8 mouse cellular contexts compared by ENCODE assay signal in the genomic region with DNA sequence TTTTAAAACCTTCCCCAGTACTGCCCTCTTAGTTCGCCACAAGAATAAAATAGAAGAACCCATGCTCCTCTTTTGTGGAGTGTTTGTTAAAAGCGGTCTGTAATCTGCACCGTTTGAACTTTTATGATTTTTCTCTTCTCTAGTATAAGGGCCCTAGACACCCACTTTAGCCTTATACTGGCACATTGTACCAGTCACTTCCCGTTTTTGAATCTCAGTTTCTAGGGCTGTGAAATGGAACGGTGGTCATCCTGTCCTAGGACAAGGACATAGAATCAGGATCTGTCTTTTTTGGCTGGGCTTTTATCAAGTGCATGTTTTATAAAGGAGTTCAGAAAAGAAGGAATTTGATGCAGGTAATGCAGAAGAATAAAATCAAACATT. TPM values are rescaled to one million over a fixed set of nuclear protein-coding genes. Genes with fewer than 3 reads are reported as not detected.
DNase-seq lines count a peak whose midpoint lies in the region; ATAC-seq and TF ChIP-seq lines count a peak whose summit lies in the region.

No protein-coding gene starts in this region.

- TF ChIP-seq CTCF in E14TG2a.4 (conservative IDR thresholded peaks at IDR 0.05; ENCODE audit: low read length): no peak

- H3K4me3 ChIP-seq in heart, embryonic 12.5 days: peak overlapping the region; percentile 72
- H3K4me3 ChIP-seq in E14TG2a.4 (replicated peaks; ENCODE audit: low read length): peak overlapping the region; percentile 91
- peak overlapping the region; percentile 73 for H3K4me3 ChIP-seq in forebrain, embryonic 14.5 days (ENCODE audit: low read depth, low read length)
- H3K4me3 ChIP-seq in liver, embryonic 15.5 days (replicated peaks): peak overlapping the region; percentile 82

- WGBS in heart, embryonic 12.5 days: 11% methylated on average over 5 of the region's 5 CpGs
- WGBS in forebrain, embryonic 14.5 days: 17% methylated on average over 5 of the region's 5 CpGs
- 2% methylated on average over 5 of the region's 5 CpGs for WGBS in liver, embryonic 15.5 days (ENCODE audit: insufficient replicate concordance)

- H3K36me3 ChIP-seq in heart, embryonic 12.5 days: peaks cover 27% of the 10 kb centered on the region
- peaks cover 20% of the 10 kb centered on the region for H3K36me3 ChIP-seq in E14TG2a.4 (ENCODE audit: insufficient read depth, low read length)
- H3K36me3 ChIP-seq in forebrain, embryonic 14.5 days (ENCODE audit: control insufficient read depth, insufficient read depth, low read length): peaks cover 8% of the 10 kb centered on the region; the same call in 1 of the 2 replicates
- peaks cover 23% of the 10 kb centered on the region for H3K36me3 ChIP-seq in liver, embryonic 15.5 days (replicated peaks)

- no peaks in the 10 kb centered on the region for H3K27me3 ChIP-seq in heart, embryonic 12.5 days (replicated peaks)
- H3K27me3 ChIP-seq in E14TG2a.4 (ENCODE audit: insufficient read depth, low read length): no peaks in the 10 kb centered on the region
- no peaks in the 10 kb centered on the region for H3K27me3 ChIP-seq in forebrain, embryonic 14.5 days (replicated peaks; ENCODE audit: control insufficient read depth, insufficient read depth, low read length)
- no peaks in the 10 kb centered on the region for H3K27me3 ChIP-seq in liver, embryonic 15.5 days

- H3K9me3 ChIP-seq in heart, embryonic 12.5 days (replicated peaks): no peaks in the 10 kb centered on the region
- H3K9me3 ChIP-seq in E14TG2a.4 (ENCODE audit: low read length): peaks cover 17% of the 10 kb centered on the region
- no peaks in the 10 kb centered on the region for H3K9me3 ChIP-seq in forebrain, embryonic 14.5 days (replicated peaks; ENCODE audit: control insufficient read depth, low read length)
- no peaks in the 10 kb centered on the region for H3K9me3 ChIP-seq in liver, embryonic 15.5 days (replicated peaks)

- peak overlapping the region; percentile 94 for H3K27ac ChIP-seq in heart, embryonic 12.5 days (ENCODE audit: poor library complexity, severe bottlenecking)
- H3K27ac ChIP-seq in forebrain, embryonic 14.5 days (ENCODE audit: low read depth, low read length): peak overlapping the region; percentile 89
- H3K27ac ChIP-seq in liver, embryonic 15.5 days (replicated peaks): peak overlapping the region; percentile 98

- peak overlapping the region; percentile 69 for H3K4me2 ChIP-seq in heart, embryonic 12.5 days
- H3K4me2 ChIP-seq in forebrain, embryonic 14.5 days (ENCODE audit: low read length): peak overlapping the region; percentile 64
- peak overlapping the region; percentile 83 for H3K4me2 ChIP-seq in liver, embryonic 15.5 days

- DNase-seq in heart, adult 11 months: no peak
- no peak for DNase-seq in forebrain, embryonic 14.5 days (ENCODE audit: low spot score)
- no peak for DNase-seq in Muller cell, postnatal 12 days (ENCODE audit: inconsistent ontology term)
- no peak for DNase-seq in layer of hippocampus, postnatal 10 days (ENCODE audit: low spot score in 2 of 2)
- DNase-seq in thymus, postnatal 0 days (ENCODE audit: low spot score): no peak

- no peak for ATAC-seq in heart, embryonic 12.5 days (ENCODE audit: insufficient number of reproducible peaks, low FRiP score)
- no peak for ATAC-seq in forebrain, embryonic 14.5 days
- ATAC-seq in liver, embryonic 15.5 days (ENCODE audit: insufficient read depth): no peak

- H3K4me1 ChIP-seq in heart, embryonic 12.5 days (replicated peaks): peaks cover 19% of the 10 kb centered on the region
- peaks cover 42% of the 10 kb centered on the region for H3K4me1 ChIP-seq in E14TG2a.4 (replicated peaks; ENCODE audit: low read depth, low read length)
- peaks cover 13% of the 10 kb centered on the region for H3K4me1 ChIP-seq in forebrain, embryonic 14.5 days (ENCODE audit: control insufficient read depth, insufficient read depth, low read length)
- H3K4me1 ChIP-seq in liver, embryonic 15.5 days (replicated peaks): peaks cover 61% of the 10 kb centered on the region

- H3K9ac ChIP-seq in heart, embryonic 12.5 days: peak overlapping the region; percentile 74
- peak overlapping the region; percentile 77 for H3K9ac ChIP-seq in forebrain, embryonic 14.5 days (ENCODE audit: low read length)
- peak overlapping the region; percentile 68 for H3K9ac ChIP-seq in liver, embryonic 15.5 days

RNA-seq across cellular contexts. Expression of a gene that starts 0.7 kb away (rescaled TPM):
- polyA plus RNA-seq in heart, embryonic 12.5 days (2016; fragmentation: Nextera tagmentation; extraction: Ambion mirVana): 21.1 and 21.6 TPM in 2 replicates
- polyA plus RNA-seq in forebrain, embryonic 14.5 days (2014; fragmentation: Nextera tagmentation; extraction: Ambion mirVana): 8.3 and 10.2 TPM in 2 replicates
- 9.7 and 9.9 TPM in 2 replicates for polyA plus RNA-seq in liver, embryonic 15.5 days (2015; fragmentation: Nextera tagmentation; extraction: Ambion mirVana)
- 10 to 100 TPM; 21.7 to 22.7 TPM for total RNA-seq in layer of hippocampus, postnatal 10 days (2021)
- 9.0 and 9.9 TPM in 2 replicates for polyA plus RNA-seq in thymus, postnatal 0 days (2015; fragmentation: Nextera tagmentation; extraction: Ambion mirVana)

RNA-seq across cellular contexts. Expression of a gene that starts 3.4 kb away (rescaled TPM):
- polyA plus RNA-seq in heart, embryonic 12.5 days (2016; fragmentation: Nextera tagmentation; extraction: Ambion mirVana): 5.0 and 6.1 TPM in 2 replicates
- polyA plus RNA-seq in forebrain, embryonic 14.5 days (2014; fragmentation: Nextera tagmentation; extraction: Ambion mirVana): 3.6 and 4.6 TPM in 2 replicates
- polyA plus RNA-seq in liver, embryonic 15.5 days (2015; fragmentation: Nextera tagmentation; extraction: Ambion mirVana): 2.0 and 2.2 TPM in 2 replicates
- total RNA-seq in layer of hippocampus, postnatal 10 days (2021): 10 to 100 TPM; 24.9 to 28.5 TPM
- polyA plus RNA-seq in thymus, postnatal 0 days (2015; fragmentation: Nextera tagmentation; extraction: Ambion mirVana): 2.5 and 2.9 TPM in 2 replicates

RNA-seq across cellular contexts. Expression of a gene that starts 31.8 kb away (rescaled TPM):
- polyA plus RNA-seq in heart, embryonic 12.5 days (2016; fragmentation: Nextera tagmentation; extraction: Ambion mirVana): not detected in 2 replicates
- not detected in 2 replicates for polyA plus RNA-seq in forebrain, embryonic 14.5 days (2014; fragmentation: Nextera tagmentation; extraction: Ambion mirVana)
- 0.14 and 3.3 TPM in 2 replicates for polyA plus RNA-seq in liver, embryonic 15.5 days (2015; fragmentation: Nextera tagmentation; extraction: Ambion mirVana)
- total RNA-seq in layer of hippocampus, postnatal 10 days (2021): not detected
- polyA plus RNA-seq in thymus, postnatal 0 days (2015; fragmentation: Nextera tagmentation; extraction: Ambion mirVana): 0.12 and 0.13 TPM in 2 replicates

RNA-seq across cellular contexts. Expression of a gene that starts 47.7 kb away (rescaled TPM):
- 0.92 and 1.3 TPM in 2 replicates for polyA plus RNA-seq in heart, embryonic 12.5 days (2016; fragmentation: Nextera tagmentation; extraction: Ambion mirVana)
- polyA plus RNA-seq in forebrain, embryonic 14.5 days (2014; fragmentation: Nextera tagmentation; extraction: Ambion mirVana): not detected in 2 replicates
- 20.5 and 26.2 TPM in 2 replicates for polyA plus RNA-seq in liver, embryonic 15.5 days (2015; fragmentation: Nextera tagmentation; extraction: Ambion mirVana)
- total RNA-seq in layer of hippocampus, postnatal 10 days (2021): not detected
- 0.22 TPM in 1 of 2 replicates, not detected in the other for polyA plus RNA-seq in thymus, postnatal 0 days (2015; fragmentation: Nextera tagmentation; extraction: Ambion mirVana)

RNA-seq across cellular contexts. Expression of a gene that starts 52.0 kb away (rescaled TPM):
- not detected in 2 replicates for polyA plus RNA-seq in heart, embryonic 12.5 days (2016; fragmentation: Nextera tagmentation; extraction: Ambion mirVana)
- not detected in 2 replicates for polyA plus RNA-seq in forebrain, embryonic 14.5 days (2014; fragmentation: Nextera tagmentation; extraction: Ambion mirVana)
- polyA plus RNA-seq in liver, embryonic 15.5 days (2015; fragmentation: Nextera tagmentation; extraction: Ambion mirVana): not detected in 2 replicates
- total RNA-seq in layer of hippocampus, postnatal 10 days (2021): not detected
- polyA plus RNA-seq in thymus, postnatal 0 days (2015; fragmentation: Nextera tagmentation; extraction: Ambion mirVana): 0.30 TPM in 1 of 2 replicates, not detected in the other
